Mouse (Mus musculus) cerebellum, adult 2 months (tissue): Measurements from ENCODE around the gene Selenoi.

Experiments used
- CTCF ChIP-seq: fragments of 200-500 bp; IDR thresholded peaks from 2 replicates; pipeline ENCODE4 v1.5.1; 2011; ENCODE audit warnings: low read depth, mild to moderate bottlenecking, control low read depth, low read length, moderate library complexity, borderline replicate concordance; ENCODE audit not compliant: insufficient read depth
- POLR2A ChIP-seq: fragments of 200-500 bp; IDR thresholded peaks from 2 replicates; pipeline ENCODE4 v1.6.1; 2011; ENCODE audit warnings: low read length, control low read depth, borderline replicate concordance; ENCODE audit not compliant: insufficient read depth

- no peak for TF ChIP-seq CTCF
- no peak for TF ChIP-seq POLR2A
Measured at GRCm38 (mm10) chr5:30231891-30232270, 500 bp upstream of the Selenoi start.
